Mouse (Mus musculus) cerebellum, postnatal 4 days (tissue): ENCODE data around the gene Atp1b1.

Experiments
- DNase-seq, 2 experiments: peaks; one replicate each; pipeline ENCODE4 v3.0.0; 2022; ENCODE audit warnings: low spot score in 2 of 2, mixed read lengths in 1 of 2

Atp1b1 gene

DNA sequence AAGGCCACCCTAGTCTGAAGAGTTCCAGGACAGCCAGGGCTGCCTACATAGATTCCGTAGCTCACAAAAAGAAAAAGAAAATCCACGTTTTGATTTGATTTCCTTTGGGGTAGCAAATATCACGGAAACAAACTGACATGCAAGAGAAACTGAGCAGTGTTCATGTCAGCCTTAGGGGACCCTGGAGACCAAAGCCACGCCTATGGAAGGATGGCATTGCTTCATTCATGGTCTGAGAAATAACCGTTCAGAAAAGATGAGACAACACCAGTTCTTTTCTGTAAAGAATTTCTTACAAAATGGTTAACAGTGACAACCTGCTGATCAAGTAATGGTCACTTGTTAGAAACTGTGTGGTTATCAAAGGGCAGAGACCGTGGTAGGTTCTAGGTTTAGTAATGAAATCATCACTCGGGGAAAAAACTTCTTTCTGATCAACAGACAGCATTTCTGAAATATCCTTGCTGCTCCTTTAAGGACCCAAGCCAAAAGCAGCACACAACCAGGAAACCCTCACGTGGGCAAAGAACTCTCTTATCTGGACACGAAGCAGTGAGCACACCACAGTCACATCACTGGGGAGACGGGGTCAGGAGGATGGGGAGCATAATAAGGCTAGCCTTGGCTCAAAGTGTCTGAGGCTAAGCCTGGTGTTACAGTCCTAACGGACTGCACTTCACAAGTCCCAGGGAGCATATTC is 17.3 kb downstream of the Atp1b1 start:
- DNase-seq: no peak

DNA sequence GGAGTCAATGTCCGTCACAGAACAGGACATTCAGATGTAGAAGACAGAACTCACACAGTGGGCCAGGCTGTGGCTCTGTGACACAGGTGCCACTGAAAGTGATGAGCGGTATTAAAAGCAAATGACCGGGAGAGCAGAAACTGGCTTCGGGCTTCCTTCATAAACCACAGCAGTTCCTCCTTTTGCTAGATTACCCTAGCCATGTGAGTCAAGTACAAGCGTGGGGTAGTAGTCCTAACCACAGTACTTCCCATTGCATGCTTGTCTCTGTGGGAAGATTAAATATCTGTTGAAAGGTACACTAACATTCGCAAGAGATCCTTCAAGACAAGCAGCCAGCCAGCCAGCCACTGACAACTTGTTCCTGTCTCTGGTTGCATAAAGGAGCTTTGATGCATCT is 17.9 kb downstream of the Atp1b1 start:
- no peak for DNase-seq

DNA sequence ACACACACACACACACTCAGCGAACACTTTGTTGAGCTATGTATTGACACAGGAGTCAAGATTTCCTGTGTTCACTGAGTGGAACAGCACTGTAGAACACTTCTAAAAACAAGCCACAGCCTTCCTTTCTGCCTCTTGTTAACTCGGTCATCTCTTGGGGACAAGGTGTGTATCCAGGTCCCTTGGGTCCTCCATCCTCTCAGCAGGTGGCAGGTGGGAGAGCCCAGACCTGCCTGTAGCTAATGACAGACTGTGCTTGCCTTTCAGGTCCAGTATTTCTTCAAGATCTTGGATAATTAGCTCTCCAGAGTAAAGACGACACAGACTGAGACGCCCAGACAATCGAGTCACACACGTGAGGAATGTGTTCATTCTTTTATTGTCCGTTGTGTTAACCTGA is 21.4 kb downstream of the Atp1b1 start:
- DNase-seq: no peak

DNA sequence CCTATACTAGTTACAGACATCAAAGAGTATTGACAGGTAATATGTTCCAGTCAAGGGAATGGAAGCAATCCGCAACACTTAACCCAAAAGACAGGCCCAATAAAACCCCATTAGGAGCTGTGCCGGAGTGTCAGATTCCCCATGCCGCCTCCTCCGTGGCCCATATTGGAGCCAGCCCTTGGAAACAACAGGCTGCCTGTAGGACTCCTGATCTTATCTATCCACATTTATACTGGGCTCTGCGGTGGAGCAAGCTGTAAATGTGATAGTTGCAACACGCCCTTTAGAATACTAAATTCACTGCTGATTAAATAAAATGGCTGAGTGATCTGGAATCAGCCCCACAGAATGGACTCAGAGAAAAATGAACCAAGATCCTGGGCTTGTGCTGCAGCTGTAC is 24.1 kb downstream of the Atp1b1 start:
- no peak for DNase-seq

DNA sequence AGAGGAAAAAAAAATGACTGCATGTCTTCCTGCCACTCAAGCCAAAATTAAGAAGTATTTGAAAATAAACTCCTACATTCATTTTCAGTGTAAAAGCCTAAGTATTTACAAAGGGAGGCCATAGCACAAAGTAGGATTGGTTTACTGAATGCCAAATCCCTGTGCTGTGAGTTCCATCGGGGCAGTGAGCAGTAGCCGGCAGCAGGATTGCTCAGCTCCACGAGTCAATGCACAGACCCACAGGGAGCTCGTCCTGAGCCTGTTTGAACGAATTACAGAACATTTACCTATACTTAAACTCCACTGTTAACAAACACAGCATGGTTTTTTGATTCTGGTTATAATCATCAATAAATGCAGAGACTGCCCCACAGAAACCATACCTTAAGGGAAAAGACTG is 25.5 kb downstream of the Atp1b1 start:
- DNase-seq: no peak

DNA sequence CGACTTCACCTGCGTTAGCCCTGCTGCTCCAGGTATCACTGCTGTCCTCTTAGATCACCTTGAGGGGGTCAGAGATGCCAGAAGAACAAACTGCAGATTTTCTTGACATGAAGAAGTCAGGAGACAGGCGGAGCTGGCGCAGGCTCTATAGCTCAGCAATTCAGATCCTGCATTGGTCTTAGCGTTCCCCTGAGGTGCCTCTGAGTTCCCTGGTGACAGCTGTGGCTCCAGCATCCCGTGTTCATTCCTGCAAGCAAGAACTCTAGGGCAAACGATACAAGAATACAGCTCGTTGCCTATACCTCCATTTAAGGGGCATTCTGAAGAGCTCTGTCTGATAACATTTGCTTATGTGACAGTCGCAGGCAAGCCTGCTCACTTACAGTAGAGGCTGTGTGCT is 29.5 kb downstream of the Atp1b1 start:
- DNase-seq: no peak

DNA sequence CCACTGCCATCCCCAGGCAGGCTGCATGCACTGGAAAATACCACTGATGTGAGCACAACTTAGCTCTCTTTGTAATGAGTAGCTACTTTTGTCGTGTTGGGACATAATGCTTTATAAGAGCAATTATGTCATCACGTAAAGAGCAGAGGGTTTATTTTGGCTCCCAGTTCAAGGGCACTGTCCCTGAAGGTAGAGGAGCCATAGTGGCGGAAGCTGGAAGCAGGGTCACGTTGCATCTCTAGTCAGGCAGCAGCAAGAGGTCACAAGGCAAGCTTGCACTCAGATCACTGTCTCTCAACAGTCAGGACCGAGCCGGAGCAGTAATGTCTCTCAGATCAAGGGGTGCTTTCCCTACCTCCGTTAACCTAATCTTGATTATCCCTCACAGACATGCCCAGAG is 30.4 kb downstream of the Atp1b1 start:
- DNase-seq: no peak

DNA sequence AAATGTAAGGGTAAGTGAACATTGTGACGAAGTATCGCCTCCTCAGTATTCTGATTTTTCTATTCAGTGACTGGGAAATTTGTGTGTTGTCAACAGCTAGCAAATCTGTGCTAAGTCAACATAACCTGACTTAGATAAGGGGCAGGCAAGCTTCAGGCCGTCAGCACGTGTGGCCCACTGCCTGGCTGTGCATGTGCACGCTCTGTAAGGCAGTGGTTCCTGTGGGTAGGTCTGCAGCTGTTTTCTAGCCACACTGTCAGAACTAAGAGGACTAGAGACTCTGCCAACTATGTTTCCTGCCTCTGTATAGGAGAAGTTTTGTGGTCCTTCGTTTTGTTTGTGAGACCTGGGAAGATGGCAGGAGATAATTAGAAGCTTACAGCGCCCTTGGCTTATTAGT is 31.9 kb downstream of the Atp1b1 start:
- DNase-seq: no peak

DNA sequence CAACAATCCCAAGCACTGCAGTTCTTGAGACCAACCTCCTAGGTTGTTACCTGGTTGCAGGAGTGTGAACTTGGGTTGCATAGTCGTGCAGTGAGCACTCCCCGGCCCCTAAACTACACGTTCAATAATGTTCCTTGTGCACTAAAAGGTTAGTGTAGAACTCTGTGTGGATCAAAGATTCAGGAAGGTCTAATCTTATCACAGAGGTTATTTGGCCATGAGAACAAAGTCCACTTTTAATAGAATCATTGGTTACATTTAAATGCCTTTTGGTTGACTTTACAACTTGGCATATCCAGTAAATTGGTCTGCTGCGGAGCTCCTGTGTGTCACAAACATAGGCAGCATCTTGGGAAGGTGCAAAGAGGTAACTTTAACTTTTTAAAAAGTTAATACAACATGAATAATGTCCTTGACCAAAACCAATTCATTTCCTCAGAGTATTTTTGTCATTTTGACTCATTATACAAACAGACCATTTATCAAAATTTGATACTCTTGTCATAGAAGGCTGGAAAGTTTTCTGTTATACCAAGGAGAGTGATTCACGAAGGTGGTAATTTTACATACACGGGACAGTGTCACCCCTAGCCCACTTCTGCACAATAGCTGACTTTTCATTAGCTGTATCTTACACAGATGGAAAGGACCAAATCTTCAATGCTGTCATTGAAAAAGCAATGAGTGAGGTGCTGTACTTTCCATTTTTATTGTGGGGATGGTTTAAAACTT is 37.4 kb downstream of the Atp1b1 start:
- no peak for DNase-seq

DNA sequence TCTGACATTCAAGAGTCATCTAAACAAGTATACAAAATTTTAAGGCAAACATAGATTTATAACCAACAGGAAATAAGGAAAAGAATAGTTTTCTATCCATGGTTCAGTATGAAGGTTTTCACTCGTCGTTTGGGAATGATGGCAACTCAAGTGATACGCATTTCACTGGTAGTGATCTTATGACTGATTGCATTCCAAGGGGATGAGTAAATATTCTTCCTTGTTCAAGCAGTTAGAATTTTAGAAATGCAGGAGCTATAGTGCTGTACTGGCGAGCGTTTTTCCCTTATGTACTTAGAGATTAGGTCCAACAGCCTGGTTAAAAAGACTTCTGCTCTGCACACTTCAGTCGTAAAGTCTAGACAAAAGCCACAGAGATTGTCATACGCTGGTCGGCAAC is 38.8 kb downstream of the Atp1b1 start:
- DNase-seq: no peak

DNA sequence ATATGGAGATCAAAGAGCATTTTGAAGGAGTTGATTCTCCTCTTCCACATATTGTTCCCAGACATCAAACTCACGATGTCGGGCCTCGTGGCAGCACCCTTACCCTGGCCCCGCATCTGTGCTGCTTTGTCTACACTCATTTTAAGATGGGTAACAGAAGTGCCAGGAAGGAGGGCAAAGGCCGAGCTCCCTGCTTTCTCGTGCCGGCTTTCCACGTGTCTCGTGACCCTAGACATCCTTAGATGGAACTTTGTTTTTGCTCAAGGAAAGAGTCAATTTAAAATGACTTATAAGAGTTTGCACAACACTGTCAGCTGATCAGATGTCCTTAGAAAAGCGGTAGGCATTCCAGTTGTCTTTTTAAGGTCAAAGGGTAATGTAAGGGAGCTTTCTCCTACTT is 39.8 kb downstream of the Atp1b1 start:
- DNase-seq: no peak

DNA sequence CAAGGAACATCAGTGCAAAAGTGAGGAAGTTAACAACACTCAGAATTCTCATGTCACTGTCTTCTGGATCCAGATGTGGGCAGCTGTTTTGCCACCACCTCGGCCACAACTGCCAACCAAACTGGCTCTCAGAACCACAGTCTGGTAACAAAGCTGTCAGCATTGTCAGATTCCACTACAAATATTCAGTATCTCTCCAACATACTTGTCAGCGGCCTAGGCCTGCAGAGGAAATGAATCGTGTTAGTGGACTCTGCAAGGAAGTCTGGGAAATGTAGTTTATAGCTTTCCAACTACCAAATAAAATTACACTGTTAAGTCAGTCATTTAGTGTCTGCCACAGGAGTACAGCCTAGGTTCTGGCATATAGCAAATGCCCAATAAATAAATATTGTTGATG is 40.6 kb downstream of the Atp1b1 start:
- DNase-seq: no peak

DNA sequence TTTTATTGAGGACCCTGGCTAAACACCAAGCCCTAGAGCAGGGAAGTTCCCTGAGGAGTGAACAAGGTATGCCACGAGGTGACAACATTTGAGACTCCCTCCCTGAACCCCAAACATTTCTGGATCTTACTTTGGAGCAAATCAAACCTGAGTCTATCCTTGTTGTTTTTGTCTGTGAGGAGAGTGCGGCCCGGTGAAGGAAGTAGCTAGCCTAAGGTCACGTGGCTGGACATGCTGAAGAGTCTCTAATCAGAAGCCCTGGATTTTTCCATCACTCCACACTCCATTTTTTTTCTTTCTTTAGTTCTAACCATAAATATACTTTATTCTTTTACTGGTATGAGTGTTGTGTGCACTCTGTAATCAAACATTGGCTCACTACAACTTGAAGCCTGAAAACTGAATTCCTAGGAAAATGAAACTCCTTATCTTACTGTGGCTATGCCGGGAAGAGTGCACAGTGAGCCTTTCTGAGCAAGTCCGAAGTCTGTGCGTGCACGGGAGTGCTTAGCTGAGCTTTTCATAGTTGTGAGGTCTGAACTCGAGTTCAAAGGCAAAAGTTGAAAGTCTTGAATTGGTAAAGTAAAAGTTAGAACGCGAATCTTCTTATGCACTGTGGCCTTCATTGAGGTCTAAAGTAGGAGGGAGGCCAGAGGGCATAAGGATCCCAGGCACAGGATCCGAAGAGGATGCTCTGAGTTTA is 41.3 kb downstream of the Atp1b1 start:
- no peak for DNase-seq

DNA sequence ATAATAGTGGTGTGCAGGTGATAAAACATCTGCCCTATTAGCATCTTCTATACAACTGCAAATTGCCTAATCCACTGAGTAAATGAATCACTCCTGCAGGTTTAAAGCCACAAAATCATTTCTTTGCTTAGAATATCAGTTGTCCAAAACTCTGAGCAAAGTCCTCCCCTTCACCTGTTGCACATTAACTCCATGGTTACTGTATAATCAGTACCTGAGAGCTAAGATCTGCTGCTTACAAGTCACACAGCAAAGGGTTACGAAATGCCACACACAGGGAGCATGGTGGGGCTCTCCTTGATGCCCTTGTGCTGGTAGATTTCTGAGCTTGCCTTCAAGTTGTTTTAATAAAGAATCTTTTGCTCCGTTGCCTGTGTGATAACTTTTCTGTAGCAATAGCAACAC is 42.8 kb downstream of the Atp1b1 start:
- no peak for DNase-seq

DNA sequence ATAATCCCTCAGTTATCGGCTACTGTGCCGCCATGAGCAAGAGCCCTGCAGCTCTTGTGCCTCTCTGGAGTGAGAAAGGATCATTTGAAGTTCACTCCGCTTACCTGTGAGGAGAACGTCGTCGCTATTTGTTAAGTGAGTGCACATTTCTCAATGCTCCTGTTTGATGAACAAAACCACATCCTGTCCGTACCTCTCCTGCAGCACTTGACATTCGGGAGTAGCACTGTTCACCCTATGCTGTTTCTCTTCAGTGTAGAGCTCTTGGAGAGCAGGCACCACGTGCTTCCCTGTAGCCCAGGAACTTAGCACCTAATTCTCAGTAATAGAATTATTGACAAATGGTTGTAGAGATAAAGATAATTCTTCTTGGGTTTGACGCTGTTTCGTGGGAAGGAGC is 44.5 kb downstream of the Atp1b1 start:
- DNase-seq: no peak

DNA sequence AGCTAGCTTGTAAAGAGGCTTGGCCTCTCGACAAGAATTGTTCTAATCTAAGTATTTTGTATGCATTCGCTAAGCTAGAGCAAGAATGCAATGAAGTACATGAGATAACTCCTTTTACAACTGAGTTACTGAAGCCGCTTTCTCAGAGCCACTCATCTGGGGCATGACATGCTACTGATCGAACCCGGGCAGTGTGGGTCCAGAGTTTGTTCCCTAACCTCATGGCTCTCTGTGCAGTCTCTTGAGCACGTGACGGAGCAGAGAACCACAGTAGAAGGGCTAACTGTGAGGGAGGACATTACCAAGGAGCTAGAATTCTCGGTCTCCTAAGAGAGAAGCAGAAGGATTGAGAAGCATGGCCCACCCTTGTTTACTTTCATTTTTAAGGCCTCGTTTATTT is 45.2 kb downstream of the Atp1b1 start:
- DNase-seq: no peak

DNA sequence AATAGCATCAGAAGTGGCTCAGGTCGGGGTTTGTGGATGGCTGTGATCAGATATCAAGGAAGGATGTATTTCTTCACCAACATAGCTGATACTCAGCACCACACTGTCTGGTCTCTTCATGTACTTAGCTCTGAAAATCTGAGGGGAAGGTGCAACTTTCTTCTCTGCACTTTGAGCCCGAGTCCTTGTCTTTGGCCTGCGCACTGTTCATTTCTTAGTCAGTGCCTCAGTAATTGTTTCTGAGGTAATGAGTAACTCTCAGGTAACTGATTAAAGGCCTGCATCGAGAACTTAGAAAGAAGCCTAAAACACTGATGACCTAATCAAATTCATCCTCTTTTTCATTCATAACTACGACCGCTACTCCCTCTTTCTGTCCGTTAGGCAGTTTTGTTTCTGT is 46.8 kb downstream of the Atp1b1 start:
- no peak for DNase-seq

DNA sequence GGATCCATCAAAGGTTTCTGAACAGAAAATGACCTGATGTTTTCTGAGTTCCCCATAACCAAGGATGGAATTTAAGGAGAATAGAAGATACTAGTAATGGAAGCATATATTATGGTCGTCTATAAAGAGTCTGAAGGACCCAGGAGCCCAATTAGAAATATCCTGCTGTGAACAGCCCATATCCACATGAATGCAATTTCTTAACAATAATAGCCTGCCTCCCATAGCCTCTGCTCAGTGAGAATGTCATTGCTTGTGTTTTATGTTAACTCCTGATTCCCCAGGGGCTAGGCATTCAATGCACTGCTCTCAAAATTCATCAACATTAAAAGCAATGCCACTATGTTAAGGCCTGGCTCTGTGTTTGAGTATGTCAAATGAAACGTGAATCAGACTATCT is 49.5 kb downstream of the Atp1b1 start:
- no peak for DNase-seq

DNA sequence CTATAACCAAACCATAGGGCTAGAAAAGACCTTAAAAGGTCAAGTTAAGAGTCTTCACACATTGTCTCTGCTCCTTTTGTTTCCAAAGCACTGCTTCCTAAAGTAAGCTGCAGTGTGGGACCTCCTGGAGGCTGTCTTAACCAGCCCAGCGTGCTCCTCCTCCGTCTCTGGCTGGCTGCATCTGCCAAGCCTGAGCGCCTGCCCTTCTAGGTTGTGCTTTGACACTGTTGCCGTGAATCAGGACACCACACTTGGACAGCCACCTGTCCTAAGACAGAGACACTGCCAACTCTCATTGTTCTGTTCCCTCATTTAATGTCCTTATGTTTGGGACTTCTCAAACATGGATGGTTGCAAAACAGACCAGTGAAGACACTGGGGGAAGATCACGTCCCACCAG is 51.6 kb downstream of the Atp1b1 start:
- no peak for DNase-seq

DNA sequence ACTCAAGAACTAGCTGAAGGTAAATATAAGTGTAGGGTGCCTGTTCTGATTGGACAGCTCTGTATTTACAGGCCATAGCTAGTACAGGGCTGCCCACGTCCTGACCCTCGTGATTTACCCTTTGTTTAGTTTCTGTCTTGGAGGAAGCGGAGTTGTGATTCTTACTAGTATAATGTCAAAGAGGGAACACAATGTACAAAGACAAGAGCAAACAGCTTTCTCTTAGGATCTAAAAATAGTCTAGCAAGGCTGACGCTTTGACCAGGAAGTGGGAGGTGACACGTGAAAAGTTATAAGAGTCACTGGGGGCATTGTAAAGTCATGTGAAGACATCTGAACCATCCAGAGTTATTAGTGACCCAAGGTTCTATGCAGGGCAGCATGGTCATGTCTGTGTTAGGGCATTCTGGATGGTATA is 52.8 kb downstream of the Atp1b1 start:
- DNase-seq: no peak

DNA sequence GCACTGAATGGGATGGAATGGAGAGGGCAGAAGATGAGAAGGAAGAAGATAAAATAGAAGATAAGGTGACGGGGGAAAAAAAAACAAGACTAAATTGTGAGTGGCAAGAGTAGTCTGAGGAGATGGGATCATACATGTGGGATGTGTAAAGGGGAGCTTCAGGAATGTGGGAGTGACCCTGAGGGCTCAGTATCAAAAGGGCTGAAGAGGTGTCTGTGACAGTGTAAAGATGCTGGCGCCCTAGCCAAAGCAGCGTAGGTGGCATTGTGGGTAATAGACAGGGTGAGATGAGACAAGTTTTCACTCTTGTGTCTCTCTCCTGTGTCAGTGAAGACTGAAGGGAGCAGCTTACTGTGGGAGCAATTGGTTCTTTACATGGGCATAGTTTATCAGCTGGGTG is 58.6 kb downstream of the Atp1b1 start:
- DNase-seq: no peak

DNA sequence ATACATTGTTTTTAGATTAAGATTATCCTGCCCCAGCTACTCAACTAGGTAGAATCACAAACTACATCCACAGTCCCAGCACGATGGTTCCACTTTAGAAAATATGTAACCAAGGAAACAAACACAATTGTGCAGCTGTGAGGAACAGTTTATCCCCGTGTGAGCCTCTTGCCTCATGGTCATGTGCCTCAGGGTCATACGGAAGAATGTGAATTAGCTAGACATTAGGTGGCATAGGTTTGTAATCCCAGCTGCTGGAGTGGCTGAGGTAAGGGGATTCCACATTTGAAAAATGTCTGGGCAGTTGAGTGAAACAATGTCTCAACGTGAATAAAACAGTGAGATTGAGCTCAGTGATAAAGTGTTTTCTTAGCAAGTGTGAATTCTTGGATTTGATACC is 60.5 kb downstream of the Atp1b1 start:
- DNase-seq: no peak

DNA sequence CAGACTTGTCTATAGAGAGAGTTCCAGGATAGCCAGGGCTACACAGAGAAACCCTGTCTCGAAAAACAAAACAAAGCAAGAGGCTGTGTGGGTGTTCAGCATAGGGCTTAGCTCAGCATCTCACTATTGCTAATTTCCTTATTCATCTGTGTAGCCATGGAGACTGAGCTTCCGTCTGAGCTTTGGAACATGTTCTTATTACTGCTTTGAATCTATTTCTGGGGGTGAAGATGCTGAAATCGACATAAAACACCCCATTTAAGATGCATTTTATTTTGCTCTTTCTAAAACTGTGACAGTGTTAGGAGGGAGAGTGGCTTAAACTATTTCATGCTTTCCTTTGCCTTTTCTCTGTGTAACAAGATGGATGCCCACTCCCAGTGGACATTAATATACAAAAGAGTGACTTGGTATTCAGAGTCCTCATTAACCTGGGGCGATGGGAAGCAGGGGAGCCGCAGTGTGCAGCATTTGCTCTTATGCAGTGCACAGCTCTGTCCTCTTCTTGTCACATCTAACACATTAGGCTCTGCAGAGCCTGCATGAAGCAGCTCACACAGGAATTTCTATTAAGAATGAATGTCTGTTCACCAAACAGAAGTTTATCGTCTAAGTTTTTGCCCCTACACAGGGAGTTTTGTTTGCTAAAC is 62.9 kb downstream of the Atp1b1 start:
- DNase-seq: no peak
